In the genomic region with DNA sequence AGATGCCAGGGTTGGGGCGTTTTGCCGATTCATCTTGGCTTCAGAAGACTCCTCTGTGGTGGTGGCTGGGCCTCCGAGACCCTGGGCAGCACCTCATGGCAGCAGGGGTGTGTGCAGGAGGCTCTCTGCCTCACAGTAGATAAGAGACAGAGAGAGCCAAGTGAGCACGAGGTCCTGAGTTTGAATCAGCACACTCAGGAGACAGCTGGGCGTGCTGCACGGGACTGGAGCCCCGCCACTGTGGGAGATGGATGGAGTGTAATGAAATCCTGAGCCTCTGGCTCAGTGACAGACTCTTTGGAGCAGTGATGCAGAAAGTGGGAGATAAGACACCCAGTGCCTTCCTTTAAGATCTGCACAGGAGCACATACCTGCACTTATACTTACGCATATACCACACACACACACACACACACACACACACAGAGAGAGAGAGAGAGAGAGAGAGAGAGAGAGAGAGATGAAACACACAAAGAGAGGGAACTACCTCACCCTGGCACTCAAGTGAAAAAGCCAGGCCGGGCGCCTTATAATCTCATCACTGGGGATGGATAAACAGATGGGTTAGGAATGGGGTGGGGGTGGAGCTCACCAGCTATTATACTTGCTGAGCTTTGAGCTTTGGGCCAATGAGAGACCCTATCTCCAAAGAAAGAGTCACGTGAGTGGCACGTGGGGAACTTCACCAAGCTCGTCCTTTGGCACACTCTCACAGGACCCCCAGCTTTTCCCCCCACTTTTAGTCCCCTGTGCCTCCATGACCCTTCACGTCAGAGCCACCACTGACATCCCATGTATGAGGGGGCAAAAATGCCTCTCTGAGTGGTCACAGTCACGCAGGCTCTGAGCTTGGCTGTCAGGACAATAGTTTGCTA, we compare ENCODE assay signal across 11 mouse cellular contexts. TPM values are rescaled to one million over a fixed set of nuclear protein-coding genes. Genes with fewer than 3 reads are reported as not detected.
DNase-seq lines count a peak whose midpoint lies in the region; ATAC-seq and TF ChIP-seq lines count a peak whose summit lies in the region.
"Had no signal": no experiment of that assay in that cellular context is flagged by ENCODE, and none has a peak within 500 bp of the region (broad histone marks: within the 10 kb centered on the region; RNA-seq: fewer than 3 reads in every experiment).

No protein-coding gene starts in this region.

- H3K27me3 ChIP-seq in midbrain, embryonic 11.5 days (ENCODE audit: control insufficient read depth, insufficient read depth, low read length), result no peaks in the 10 kb centered on the region
- no peaks in the 10 kb centered on the region for H3K27me3 ChIP-seq in midbrain, postnatal 0 days (ENCODE audit: insufficient read depth, low read length)
- H3K27me3 ChIP-seq in stomach, postnatal 0 days (ENCODE audit: control insufficient read depth, insufficient read depth, low read length), result no peaks in the 10 kb centered on the region
- H3K27me3 ChIP-seq: limb, embryonic 15.5 days; midbrain, embryonic 15.5 days had no signal

- no peak overlapping the region for H3K4me2 ChIP-seq in midbrain, embryonic 11.5 days
- H3K4me2 ChIP-seq in midbrain, postnatal 0 days (ENCODE audit: low read depth, low read length, poor library complexity, severe bottlenecking), result no peak overlapping the region
- H3K4me2 ChIP-seq in stomach, postnatal 0 days (replicated peaks; ENCODE audit: low read depth), result no peak overlapping the region
- H3K4me2 ChIP-seq: limb, embryonic 15.5 days; midbrain, embryonic 15.5 days had no signal

- no peak for ATAC-seq in midbrain, embryonic 11.5 days (ENCODE audit: low FRiP score)
- ATAC-seq in midbrain, postnatal 0 days (ENCODE audit: low FRiP score), result no peak
- 0 out of 2 replicates have a peak, but pooled peaks have one; percentile 34 for ATAC-seq in stomach, postnatal 0 days (ENCODE audit: low FRiP score, low TSS enrichment)
- ATAC-seq: midbrain, embryonic 15.5 days had no signal

- H3K9ac ChIP-seq in midbrain, embryonic 11.5 days (ENCODE audit: low read length), result no peak overlapping the region
- H3K9ac ChIP-seq in midbrain, postnatal 0 days (replicated peaks; ENCODE audit: low read length, poor library complexity, severe bottlenecking), result no peak overlapping the region
- no peak overlapping the region for H3K9ac ChIP-seq in stomach, postnatal 0 days (ENCODE audit: low read length)
- H3K9ac ChIP-seq: limb, embryonic 15.5 days; midbrain, embryonic 15.5 days had no signal

- no peaks in the 10 kb centered on the region for H3K9me3 ChIP-seq in midbrain, embryonic 11.5 days (ENCODE audit: control insufficient read depth, low read length)
- no peaks in the 10 kb centered on the region for H3K9me3 ChIP-seq in midbrain, postnatal 0 days (ENCODE audit: low read length)
- no peaks in the 10 kb centered on the region for H3K9me3 ChIP-seq in stomach, postnatal 0 days (ENCODE audit: control insufficient read depth, low read length)
- H3K9me3 ChIP-seq: limb, embryonic 15.5 days; midbrain, embryonic 15.5 days had no signal

- peak; percentile 25 for DNase-seq in gastrocnemius, postnatal 14 days
- no peak for DNase-seq in gastrocnemius, postnatal 25 days
- peak; percentile 64 for DNase-seq in midbrain, embryonic 11.5 days (ENCODE audit: low spot score, missing footprints)
- no peak for DNase-seq in midbrain, postnatal 0 days (ENCODE audit: low spot score)
- peak; percentile 8 for DNase-seq in heart, postnatal 25 days (ENCODE audit: low spot score)
- no peak for DNase-seq in stomach, postnatal 0 days (ENCODE audit: low spot score)
- DNase-seq in embryo, embryonic 10 days (ENCODE audit: low spot score), result no peak
- no peak for DNase-seq in right cerebral cortex, adult 2 months (ENCODE audit: low spot score in 2 of 2)

- no peaks in the 10 kb centered on the region for H3K4me1 ChIP-seq in midbrain, embryonic 11.5 days (ENCODE audit: control insufficient read depth, insufficient read depth, low read length)
- no peaks in the 10 kb centered on the region for H3K4me1 ChIP-seq in midbrain, postnatal 0 days (ENCODE audit: insufficient read depth, low read length)
- no peaks in the 10 kb centered on the region for H3K4me1 ChIP-seq in stomach, postnatal 0 days (replicated peaks; ENCODE audit: control insufficient read depth, insufficient read depth)
- H3K4me1 ChIP-seq: midbrain, embryonic 15.5 days had no signal

- 79% methylated on average over 15 of the region's 15 CpGs for WGBS in midbrain, embryonic 11.5 days
- WGBS in midbrain, postnatal 0 days, result 81% methylated on average over 15 of the region's 15 CpGs
- WGBS in stomach, postnatal 0 days, result 66% methylated on average over 15 of the region's 15 CpGs

- intact Hi-C loops in gastrocnemius, postnatal 14 days (cut with DNase I; ENCODE audit: low total_unique reads), result loop anchor here (2.0 to 5.0 kb wide), 2 partner anchors 55 to 102 kb away; no protein-coding TSS in a partner anchor
- intact Hi-C loops in heart, postnatal 25 days (cut with DNase I), result loop anchor here (1.0 to 5.0 kb wide), 3 partner anchors 35 to 101 kb away; partner anchors contain the start of gene Uaca

- H3K4me3 ChIP-seq in midbrain, embryonic 11.5 days (ENCODE audit: low read depth, low read length), result no peak overlapping the region
- no peak overlapping the region for H3K4me3 ChIP-seq in midbrain, postnatal 0 days (ENCODE audit: low read depth, low read length)
- no peak overlapping the region for H3K4me3 ChIP-seq in stomach, postnatal 0 days (ENCODE audit: low read depth, low read length)
- H3K4me3 ChIP-seq: erythroblast, embryonic 14.5 days; limb, embryonic 15.5 days; midbrain, embryonic 15.5 days had no signal

- TF ChIP-seq EP300 in stomach, postnatal 0 days (optimal IDR thresholded peaks at IDR 0.05), result no peak

- H3K27ac ChIP-seq in midbrain, embryonic 11.5 days (ENCODE audit: low read depth, low read length), result no peak overlapping the region
- H3K27ac ChIP-seq in midbrain, postnatal 0 days (ENCODE audit: low read depth, low read length), result no peak overlapping the region
- no peak overlapping the region for H3K27ac ChIP-seq in stomach, postnatal 0 days (replicated peaks)
- H3K27ac ChIP-seq: limb, embryonic 15.5 days; midbrain, embryonic 15.5 days had no signal

- no peak for TF ChIP-seq CTCF in midbrain, postnatal 0 days (IDR thresholded peaks at IDR 0.05)
- TF ChIP-seq CTCF in stomach, postnatal 0 days (IDR thresholded peaks at IDR 0.05; ENCODE audit: low read depth), result no peak

- H3K36me3 ChIP-seq in midbrain, embryonic 11.5 days (ENCODE audit: control insufficient read depth, insufficient read depth, low read length), result no peaks in the 10 kb centered on the region
- no peaks in the 10 kb centered on the region for H3K36me3 ChIP-seq in midbrain, postnatal 0 days (ENCODE audit: insufficient read depth, low read length)
- no peaks in the 10 kb centered on the region for H3K36me3 ChIP-seq in stomach, postnatal 0 days (ENCODE audit: control insufficient read depth, insufficient read depth, low read length)
- H3K36me3 ChIP-seq: limb, embryonic 15.5 days; midbrain, embryonic 15.5 days had no signal

RNA-seq across cellular contexts. Expression of gene Uaca, which starts 37.2 kb away (rescaled TPM):
- total RNA-seq in gastrocnemius, postnatal 14 days (2021), result 10 to 100 TPM; 70.3 to 78.1 TPM
- 100 to 1,000 TPM in 1 of 2 experiments, 10 to 100 TPM in 1; 65.4 to 107 TPM for total RNA-seq in gastrocnemius, postnatal 25 days (2021)
- polyA plus RNA-seq in midbrain, embryonic 11.5 days (2014; fragmentation: Nextera tagmentation; extraction: Ambion mirVana), result 26.7 and 27.9 TPM in 2 replicates
- total RNA-seq in midbrain, postnatal 0 days (2014; rRNA removed), result 6.1 and 8.9 TPM in 2 replicates
- 10.8 and 11.5 TPM in 2 replicates for polyA plus RNA-seq in midbrain, postnatal 0 days (2015; fragmentation: Nextera tagmentation; extraction: Ambion mirVana)
- total RNA-seq in heart, postnatal 25 days (2021), result 10 to 100 TPM; 44.6 to 50.0 TPM
- 17.3 and 18.6 TPM in 2 replicates for polyA plus RNA-seq in stomach, postnatal 0 days (2015; fragmentation: Nextera tagmentation; extraction: Ambion mirVana)
- polyA plus RNA-seq: erythroblast, embryonic 14.5 days had no signal

RNA-seq across cellular contexts. Expression of gene Larp6, which starts 44.3 kb away (rescaled TPM):
- 1 to 10 TPM; 1.6 TPM for total RNA-seq in gastrocnemius, postnatal 14 days (2021)
- 1 to 10 TPM in 1 of 2 experiments, under 1 TPM in 1; 0.83 to 1.0 TPM for total RNA-seq in gastrocnemius, postnatal 25 days (2021)
- 2.5 and 2.9 TPM in 2 replicates for polyA plus RNA-seq in midbrain, embryonic 11.5 days (2014; fragmentation: Nextera tagmentation; extraction: Ambion mirVana)
- total RNA-seq in midbrain, postnatal 0 days (2014; rRNA removed), result 37.3 and 42.6 TPM in 2 replicates
- 30.4 and 31.4 TPM in 2 replicates for polyA plus RNA-seq in midbrain, postnatal 0 days (2015; fragmentation: Nextera tagmentation; extraction: Ambion mirVana)
- total RNA-seq in heart, postnatal 25 days (2021), result 1 to 10 TPM; 1.3 to 1.5 TPM
- 1.4 and 1.8 TPM in 2 replicates for polyA plus RNA-seq in stomach, postnatal 0 days (2015; fragmentation: Nextera tagmentation; extraction: Ambion mirVana)
- polyA plus RNA-seq: erythroblast, embryonic 14.5 days had no signal

Comparison
In these comparisons a context has a peak if more than half of its experiments do, and no peak if none do; other contexts are left out.
1. DNase-seq: peak in gastrocnemius, postnatal 14 days (single experiment), midbrain, embryonic 11.5 days (single experiment) and heart, postnatal 25 days (single experiment); none in gastrocnemius, postnatal 25 days (single experiment), midbrain, postnatal 0 days (single experiment), stomach, postnatal 0 days (single experiment), embryo, embryonic 10 days (single experiment) and right cerebral cortex, adult 2 months (0 of 2).
2. RNA of gene Larp6, which starts 44.3 kb away (total RNA-seq): 37.3 to 42.6 TPM in midbrain, postnatal 0 days; 1.6 TPM in gastrocnemius, postnatal 14 days, 1.3 to 1.5 TPM in heart, postnatal 25 days and 0.83 to 1.0 TPM in gastrocnemius, postnatal 25 days; every median in the first group is over 10 times any median in the second.